Mouse (Mus musculus): ENCODE measurements around the gene Atp6v1g2.
"Not testable (repeated sequence)": the region's sequence is repeated elsewhere in the genome, so short reads cannot be mapped to it uniquely, and the experiment has no call there.

Atp6v1g2 gene

GRCm38 (mm10) chr17:35204494-35205379 is 28.7 kb upstream of the Atp6v1g2 start, which contains the start of gene Lta:
Gene Lta, minus strand, starts transcription at chr17:35205351.
- DNase-seq (ENCODE audit: low spot score): no peak

DNA sequence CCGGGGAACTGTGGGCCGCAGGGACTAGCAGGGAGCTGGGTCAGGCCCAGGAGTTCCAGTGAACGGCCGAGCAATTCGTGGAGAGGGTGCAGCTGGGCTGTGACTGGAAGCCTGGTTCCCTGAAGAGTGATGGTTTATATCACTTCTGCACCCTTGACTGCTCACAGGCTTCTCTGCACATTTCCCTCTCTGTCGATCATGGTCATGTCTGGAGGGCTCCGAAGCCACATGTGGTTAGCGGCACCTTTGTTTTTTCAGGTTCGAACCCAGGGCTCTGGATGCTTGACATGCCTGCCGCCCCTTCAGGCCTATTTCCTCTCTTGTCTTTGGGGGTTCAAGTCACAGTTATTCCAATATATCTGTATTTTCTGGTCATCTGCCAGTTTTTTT is 28.1 kb upstream of the Atp6v1g2 start:
- no peak for DNase-seq (ENCODE audit: low spot score)

- DNase-seq (ENCODE audit: low spot score): no peak
Observed at GRCm38 (mm10) chr17:35209785-35210535, 23.5 kb upstream of the Atp6v1g2 start.

DNA sequence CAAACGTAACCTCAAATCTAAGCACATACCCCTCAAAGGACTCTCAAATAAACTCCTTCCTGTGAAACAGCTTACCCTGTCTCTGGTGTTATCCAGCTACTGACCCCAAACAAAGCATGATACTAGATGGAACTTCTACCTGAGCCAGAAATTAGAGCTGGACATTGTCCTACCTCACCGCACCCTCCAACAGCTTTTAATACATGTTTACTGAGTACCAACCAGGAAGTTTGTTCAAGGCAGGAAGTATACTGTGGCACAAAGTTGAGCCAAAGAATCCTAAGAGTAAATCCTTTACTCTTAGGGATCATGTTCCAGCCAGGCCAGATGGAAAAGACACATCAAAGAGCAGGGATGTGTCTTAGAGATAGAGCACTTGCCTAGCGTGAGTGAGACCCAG is 22.9 kb upstream of the Atp6v1g2 start:
- no peak for DNase-seq (ENCODE audit: low spot score)

DNA sequence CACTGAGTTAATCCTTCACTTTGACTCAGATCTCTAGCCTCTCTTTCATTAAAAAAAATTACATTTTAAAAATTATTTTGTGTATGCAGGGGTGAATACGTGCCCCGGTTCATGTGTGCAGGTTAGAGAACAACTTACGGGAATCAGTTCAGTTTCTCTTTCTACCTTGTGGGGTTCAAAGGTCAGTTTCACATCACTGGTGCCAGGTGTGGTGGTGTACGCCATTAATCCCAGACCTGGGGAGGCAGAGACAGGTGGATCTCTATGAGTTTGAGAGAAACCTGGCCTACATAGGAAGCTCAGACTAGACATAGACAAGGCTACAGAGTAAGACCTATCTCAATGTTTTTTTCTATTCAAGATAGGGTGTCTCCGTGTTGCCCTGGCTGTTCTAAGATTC is 20.4 kb upstream of the Atp6v1g2 start:
- no peak for DNase-seq (ENCODE audit: low spot score)

DNA sequence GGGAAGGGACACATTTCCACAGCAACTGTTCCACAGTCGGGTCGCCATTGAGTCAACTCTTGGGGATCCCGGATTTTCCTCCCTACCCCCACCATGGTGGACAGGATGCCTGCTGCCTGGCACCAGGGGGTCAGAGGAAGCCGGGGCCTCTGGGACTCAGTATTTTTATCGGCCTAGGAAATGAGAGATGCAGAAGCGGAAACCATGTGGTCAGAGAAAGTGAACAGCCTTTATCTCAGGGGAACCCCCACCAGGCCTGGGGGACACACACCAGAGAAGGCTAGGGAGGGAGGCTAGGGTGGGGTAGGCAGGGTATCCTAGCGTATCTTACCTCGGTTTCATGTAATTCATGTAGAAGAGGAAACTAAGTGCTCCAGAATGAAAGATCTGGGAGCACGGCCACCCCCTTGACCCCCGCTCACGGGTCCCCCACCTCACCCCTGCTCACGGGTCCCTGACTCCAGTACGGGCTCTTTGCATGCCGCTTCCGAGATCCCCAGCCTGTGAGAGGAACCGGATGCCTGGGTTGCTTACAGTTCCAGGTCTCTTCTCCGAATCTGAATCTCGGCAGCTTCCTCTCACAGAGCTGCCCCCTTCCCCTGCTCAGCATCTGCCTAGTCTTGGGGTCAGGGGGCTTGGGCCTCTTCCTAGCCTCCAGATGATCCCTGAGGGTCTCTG is 14.8 kb upstream of the Atp6v1g2 start:
- no peak for DNase-seq (ENCODE audit: low spot score)

- DNase-seq (ENCODE audit: low spot score): no peak
Observed at GRCm38 (mm10) chr17:35219601-35220041, 13.8 kb upstream of the Atp6v1g2 start.

GRCm38 (mm10) chr17:35220156-35220952 is 13.1 kb upstream of the Atp6v1g2 start, which contains the start of gene Gm16181:
Gene Gm16181, plus strand, starts transcription at chr17:35220834.
- no peak for DNase-seq (ENCODE audit: low spot score)

- no peak for DNase-seq (ENCODE audit: low spot score)
Observed at GRCm38 (mm10) chr17:35222299-35222698, 11.2 kb upstream of the Atp6v1g2 start.

DNA sequence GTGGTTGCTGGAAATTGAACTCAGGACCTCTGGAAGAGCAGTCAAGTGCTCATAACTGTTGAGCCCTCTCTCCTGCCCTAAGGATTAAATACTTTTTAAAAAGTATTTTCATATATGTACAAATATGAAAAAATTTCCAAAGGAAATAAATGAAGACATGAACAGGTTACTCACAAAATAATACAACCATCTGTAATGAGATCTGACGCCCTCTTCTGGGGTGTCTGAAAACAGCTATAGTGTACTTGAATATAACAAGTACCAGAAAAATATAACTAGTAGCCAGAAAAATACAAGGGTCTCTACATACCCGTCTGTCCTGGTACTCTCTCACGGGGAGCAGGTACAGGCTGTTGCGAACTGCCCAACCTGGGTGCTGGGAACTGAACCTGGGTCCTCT is 8.8 kb upstream of the Atp6v1g2 start:
- no peak for DNase-seq (ENCODE audit: low spot score)

DNA sequence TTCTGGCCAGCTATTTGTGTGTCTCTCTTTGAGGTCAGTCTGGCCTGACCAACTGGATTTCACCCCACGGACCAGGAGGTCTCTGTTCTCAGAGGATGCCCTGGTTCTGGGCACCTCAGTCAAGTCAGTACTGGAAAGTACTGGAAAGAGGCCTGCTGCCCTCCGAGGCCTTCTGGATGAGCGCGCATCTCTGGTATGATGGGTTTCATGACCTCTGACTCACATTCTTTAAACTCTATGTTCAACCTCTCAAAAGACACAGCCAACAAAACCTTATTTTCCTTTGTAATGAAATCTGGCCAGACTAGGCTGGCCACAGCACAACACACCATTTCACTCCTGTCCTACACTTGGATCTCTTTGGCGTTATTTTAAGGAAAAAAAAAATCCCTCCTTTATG is 8.0 kb upstream of the Atp6v1g2 start:
- no peak for DNase-seq (ENCODE audit: low spot score)

- DNase-seq (ENCODE audit: low spot score): no peak
Observed at GRCm38 (mm10) chr17:35226561-35227046, 6.9 kb upstream of the Atp6v1g2 start.

DNA sequence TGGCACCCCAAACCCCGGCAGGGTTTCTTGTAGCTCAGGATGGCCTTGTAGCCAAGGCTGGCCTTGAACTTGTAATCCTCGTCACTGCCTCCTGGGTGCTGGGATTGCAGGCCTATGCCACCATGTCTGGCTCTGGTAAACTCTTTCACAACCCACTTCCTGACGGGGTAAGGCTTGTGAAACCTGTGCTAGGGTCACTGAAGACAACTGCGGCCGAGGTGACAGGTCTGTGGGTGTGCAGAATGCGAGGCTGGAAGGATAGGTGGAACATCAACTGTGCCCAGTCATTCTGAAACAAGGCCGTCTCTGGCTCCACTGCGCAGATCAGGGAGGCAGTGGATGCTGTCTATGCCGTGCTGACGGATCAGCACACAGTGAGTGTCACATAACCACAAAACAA is 2.4 kb upstream of the Atp6v1g2 start:
- no peak for DNase-seq (ENCODE audit: low spot score)

GRCm38 (mm10) chr17:35232043-35232442 is 1.4 kb upstream of the Atp6v1g2 start:
- peak; percentile 86 for DNase-seq (ENCODE audit: low spot score)

DNA sequence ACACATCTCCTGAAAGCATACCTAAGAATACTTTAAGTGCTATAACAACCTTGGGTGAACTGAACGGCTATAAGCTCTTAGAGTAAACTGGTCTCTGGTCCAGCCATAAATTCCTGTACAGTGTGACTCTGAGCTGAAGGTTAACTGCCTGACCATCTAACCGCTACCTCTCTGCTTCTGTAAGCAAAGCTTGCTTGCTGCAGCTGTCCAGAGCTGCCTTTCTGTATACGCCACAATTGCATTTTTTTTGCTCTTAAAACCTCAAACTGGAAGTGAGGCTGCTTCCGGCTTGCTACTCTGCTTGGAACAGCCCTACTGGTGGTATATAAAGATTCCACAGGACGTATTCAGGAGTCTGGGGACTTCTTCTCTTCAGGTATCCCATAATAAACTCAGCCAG is 801 bp upstream of the Atp6v1g2 start:
- DNase-seq (ENCODE audit: low spot score): no peak

- DNase-seq (ENCODE audit: low spot score): not testable (repeated sequence)
Observed at GRCm38 (mm10) chr17:35234090-35234489, 630 bp downstream of the Atp6v1g2 start.

GRCm38 (mm10) chr17:35234903-35235302 is 1.4 kb downstream of the Atp6v1g2 start:
- no peak for DNase-seq (ENCODE audit: low spot score)

DNA sequence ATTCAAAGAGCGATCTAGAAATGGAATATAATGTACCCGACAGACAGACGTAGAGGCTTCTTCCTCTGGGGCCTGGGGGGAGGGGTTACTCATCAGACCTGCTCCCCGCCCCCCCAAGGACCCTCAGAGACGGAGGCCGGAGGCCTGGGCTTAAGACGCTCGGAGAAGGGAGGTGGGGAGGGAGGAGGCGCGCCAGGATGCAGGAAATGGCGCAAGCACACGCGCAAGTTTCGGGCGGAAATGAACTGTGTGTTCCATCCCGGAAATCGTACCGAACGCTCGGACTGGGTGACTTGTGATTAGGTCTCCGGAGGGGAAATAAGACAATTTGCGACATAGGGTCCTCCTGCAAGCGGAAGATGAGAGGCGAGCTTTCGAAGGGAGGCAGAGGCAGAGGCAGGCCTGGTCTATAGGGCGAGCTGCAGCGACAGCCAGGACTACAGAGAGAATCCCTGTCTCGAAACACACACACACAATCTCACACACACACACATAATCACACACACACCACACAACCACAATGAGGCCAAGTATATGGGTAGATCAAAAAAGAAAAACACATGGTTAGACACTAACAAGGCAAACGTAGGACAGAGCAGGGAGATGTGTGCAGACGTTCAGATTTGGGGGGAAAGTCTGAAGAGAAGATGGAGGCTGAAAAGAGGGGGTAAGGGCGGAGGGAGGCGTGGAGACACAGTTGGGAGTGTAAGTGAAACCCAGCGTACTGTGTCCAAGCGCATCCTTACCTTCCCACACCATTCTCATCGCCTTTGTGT is 2.3 kb downstream of the Atp6v1g2 start, which contains the start of gene Nfkbil1:
Nfkbil1 (minus strand) TSS at position 179 of the 776 bp plus-strand sequence.
- DNase-seq (ENCODE audit: low spot score): peak; percentile 83

DNA sequence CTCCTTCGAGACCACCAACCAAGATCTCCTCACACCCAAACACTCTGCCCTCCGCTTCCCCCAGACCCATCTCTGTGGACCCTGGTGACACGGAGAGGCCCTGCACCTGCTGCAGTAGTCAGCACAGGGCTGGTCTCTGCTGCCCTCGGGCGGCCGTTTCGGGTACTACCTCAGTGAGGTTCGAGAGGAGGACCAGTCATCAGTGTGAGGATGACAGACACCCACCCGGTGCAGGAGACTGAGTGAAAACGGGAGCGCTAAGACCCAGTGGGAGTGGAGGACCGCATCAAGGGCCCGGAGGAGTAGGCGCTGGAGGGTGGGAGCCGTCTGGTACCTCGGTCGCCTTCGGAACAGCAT is 2.9 kb downstream of the Atp6v1g2 start:
- peak; percentile 99 for DNase-seq (ENCODE audit: low spot score)

DNA sequence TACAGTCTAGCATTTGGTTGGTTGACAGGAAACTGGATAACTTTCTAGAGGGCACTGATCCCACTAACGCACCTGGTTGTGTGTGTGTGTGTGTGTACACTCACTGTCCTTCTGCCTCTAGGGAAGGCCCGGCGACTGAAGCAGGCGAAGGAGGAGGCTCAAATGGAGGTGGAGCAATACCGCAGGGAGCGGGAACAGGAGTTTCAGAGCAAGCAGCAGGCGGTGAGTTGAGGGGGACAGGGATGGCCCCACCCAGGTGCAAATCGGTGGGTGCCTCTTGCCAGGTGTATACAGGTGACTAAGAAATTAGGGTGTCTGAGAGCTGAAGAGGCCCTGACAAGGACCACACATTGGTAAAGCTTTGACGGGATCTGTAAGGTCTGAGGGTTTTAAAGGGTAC is 3.5 kb downstream of the Atp6v1g2 start:
- no peak for DNase-seq (ENCODE audit: low spot score)

- DNase-seq (ENCODE audit: low spot score): no peak
Observed at GRCm38 (mm10) chr17:35237504-35237903, 4.0 kb downstream of the Atp6v1g2 start.
